Mouse (Mus musculus): ENCODE measurements around the gene Nid2.
A peak's percentile ranks its signal among the peaks of the same experiment; 100 is the strongest.

The Nid2 gene

GRCm38 (mm10) chr14:19751025-19751771 lies at the start of gene Nid2:
Gene Nid2, plus strand, starts transcription at chr14:19751265.
- DNase-seq (ENCODE audit: low spot score in 2 of 2), result peak; percentile 35 to 51

GRCm38 (mm10) chr14:19701546-19701945 lies 49.5 kb upstream of the Nid2 start:
- no peak for DNase-seq (ENCODE audit: low spot score in 2 of 2)

- DNase-seq (ENCODE audit: low spot score in 2 of 2), result peak; percentile 69 to 71
Measured at GRCm38 (mm10) chr14:19705649-19706048, 45.4 kb upstream of the Nid2 start.

GRCm38 (mm10) chr14:19706454-19706853 lies 44.6 kb upstream of the Nid2 start:
- peak; percentile 51 to 79 for DNase-seq (ENCODE audit: low spot score in 2 of 2)

GRCm38 (mm10) chr14:19706997-19707396 lies 44.1 kb upstream of the Nid2 start:
- no peak for DNase-seq (ENCODE audit: low spot score in 2 of 2)

GRCm38 (mm10) chr14:19707721-19708507 lies 43.2 kb upstream of the Nid2 start:
- no peak for DNase-seq (ENCODE audit: low spot score in 2 of 2)

GRCm38 (mm10) chr14:19709161-19709560 lies 41.9 kb upstream of the Nid2 start:
- DNase-seq (ENCODE audit: low spot score in 2 of 2), result no peak

- no peak for DNase-seq (ENCODE audit: low spot score in 2 of 2)
Measured at GRCm38 (mm10) chr14:19711771-19712170, 39.3 kb upstream of the Nid2 start.

- no peak for DNase-seq (ENCODE audit: low spot score in 2 of 2)
Measured at GRCm38 (mm10) chr14:19713067-19713466, 38.0 kb upstream of the Nid2 start.

- DNase-seq (ENCODE audit: low spot score in 2 of 2), result no peak
Measured at GRCm38 (mm10) chr14:19719077-19719476, 32.0 kb upstream of the Nid2 start.

- DNase-seq (ENCODE audit: low spot score in 2 of 2), result no peak
Measured at GRCm38 (mm10) chr14:19720044-19720611, 30.9 kb upstream of the Nid2 start.

- DNase-seq (ENCODE audit: low spot score in 2 of 2), result no peak
Measured at GRCm38 (mm10) chr14:19728278-19728677, 22.8 kb upstream of the Nid2 start.

- no peak for DNase-seq (ENCODE audit: low spot score in 2 of 2)
Measured at GRCm38 (mm10) chr14:19728737-19729136, 22.3 kb upstream of the Nid2 start.

GRCm38 (mm10) chr14:19732097-19732496 lies 19.0 kb upstream of the Nid2 start:
- DNase-seq (ENCODE audit: low spot score in 2 of 2), result no peak

- DNase-seq (ENCODE audit: low spot score in 2 of 2), result no peak
Measured at GRCm38 (mm10) chr14:19733490-19734282, 17.4 kb upstream of the Nid2 start.

GRCm38 (mm10) chr14:19735303-19735702 lies 15.8 kb upstream of the Nid2 start:
- peak in 1 of 2 experiments; percentile 32 for DNase-seq (ENCODE audit: low spot score in 2 of 2)

- DNase-seq (ENCODE audit: low spot score in 2 of 2), result no peak
Measured at GRCm38 (mm10) chr14:19737568-19737967, 13.5 kb upstream of the Nid2 start.

- DNase-seq (ENCODE audit: low spot score in 2 of 2), result no peak
Measured at GRCm38 (mm10) chr14:19738094-19738843, 12.8 kb upstream of the Nid2 start.

- no peak for DNase-seq (ENCODE audit: low spot score in 2 of 2)
Measured at GRCm38 (mm10) chr14:19739416-19740146, 11.5 kb upstream of the Nid2 start.

- no peak for DNase-seq (ENCODE audit: low spot score in 2 of 2)
Measured at GRCm38 (mm10) chr14:19740147-19740738, 10.8 kb upstream of the Nid2 start.

All from frontal cortex, postnatal 36 days (tissue).